Mouse (Mus musculus) lung, postnatal 0 days (tissue): Measurements from ENCODE around the gene Fyb. TPM values are rescaled to one million over a fixed set of nuclear protein-coding genes. Genes with fewer than 3 reads are reported as not detected.

Experiments used
- ATAC-seq: fragments of 200-750 bp; cut with Nextera tagmentation; 2 replicates; pipeline ENCODE4 v1.8.0; 2017; ENCODE audit warnings: moderate library complexity
- DNase-seq: peaks from one replicate; pipeline ENCODE4 v3.0.0-alpha.2; 2016; ENCODE audit warnings: low spot score
- H3K27ac ChIP-seq: fragments of 300-500 bp; sonication (generic); 2 replicates; pipeline ENCODE4 v1.5.1; 2014; ENCODE audit warnings: antibody characterized with exemption, mild to moderate bottlenecking, low read length, mixed read lengths
- H3K27me3 ChIP-seq: fragments of 300-500 bp; sonication (generic); replicated peaks from 2 replicates; pipeline ENCODE4 v1.6.1; 2014; ENCODE audit warnings: low read length, mixed read lengths; ENCODE audit not compliant: insufficient read depth
- H3K36me3 ChIP-seq: fragments of 300-500 bp; sonication (generic); 2 replicates; pipeline ENCODE4 v1.6.1; 2014; ENCODE audit warnings: low read length, mixed read lengths; ENCODE audit not compliant: insufficient read depth
- H3K4me1 ChIP-seq: fragments of 300-500 bp; sonication (generic); 2 replicates; pipeline ENCODE4 v1.6.1; 2014; ENCODE audit warnings: antibody characterized with exemption, low read depth, low read length, mixed read lengths; ENCODE audit not compliant: insufficient read depth
- H3K4me2 ChIP-seq: fragments of 300-500 bp; sonication (generic); replicated peaks from 2 replicates; pipeline ENCODE4 v1.6.1; 2014; ENCODE audit warnings: low read depth, mild to moderate bottlenecking, low read length, moderate library complexity, mixed read lengths
- H3K4me3 ChIP-seq: fragments of 300-500 bp; sonication (generic); 2 replicates; pipeline ENCODE4 v1.5.1; 2014; ENCODE audit warnings: low read depth, low read length
- H3K9ac ChIP-seq: fragments of 300-500 bp; sonication (generic); replicated peaks from 2 replicates; pipeline ENCODE4 v1.6.1; 2014; ENCODE audit warnings: low read depth, mild to moderate bottlenecking
- H3K9me3 ChIP-seq: fragments of 300-500 bp; sonication (generic); 2 replicates; pipeline ENCODE4 v1.6.1; 2016; ENCODE audit warnings: low read length, mixed read lengths
- CTCF ChIP-seq: IDR thresholded peaks from 2 replicates; pipeline ENCODE4 v1.5.1; 2016; ENCODE audit warnings: antibody characterized with exemption, mild to moderate bottlenecking
- EP300 ChIP-seq: IDR thresholded peaks from 2 replicates; pipeline ENCODE4 v1.6.1; 2016; ENCODE audit warnings: antibody characterized with exemption, mild to moderate bottlenecking, control low read depth
- WGBS: fragments of 180-500 bp; shearing (Covaris S2); extraction: QIAGEN DNeasy Blood & Tissue Kit; methylation state at CpG from one replicate; pipeline ENCODE4 v1.1.7; 2014; 5-methylcytosine and 5-hydroxymethylcytosine counted together
- polyA plus RNA-seq: library from polyadenylated mRNA; unstranded; fragments of >200 nt; fragmentation: Nextera tagmentation; extraction: Ambion mirVana; gene quantifications from 2 replicates; pipeline ENCODE4 v1.2.1, GENCODE M21; 2015

Fyb gene
- polyA plus RNA-seq, 1 experiment from 2014 or later, result 7.5 TPM

DNA sequence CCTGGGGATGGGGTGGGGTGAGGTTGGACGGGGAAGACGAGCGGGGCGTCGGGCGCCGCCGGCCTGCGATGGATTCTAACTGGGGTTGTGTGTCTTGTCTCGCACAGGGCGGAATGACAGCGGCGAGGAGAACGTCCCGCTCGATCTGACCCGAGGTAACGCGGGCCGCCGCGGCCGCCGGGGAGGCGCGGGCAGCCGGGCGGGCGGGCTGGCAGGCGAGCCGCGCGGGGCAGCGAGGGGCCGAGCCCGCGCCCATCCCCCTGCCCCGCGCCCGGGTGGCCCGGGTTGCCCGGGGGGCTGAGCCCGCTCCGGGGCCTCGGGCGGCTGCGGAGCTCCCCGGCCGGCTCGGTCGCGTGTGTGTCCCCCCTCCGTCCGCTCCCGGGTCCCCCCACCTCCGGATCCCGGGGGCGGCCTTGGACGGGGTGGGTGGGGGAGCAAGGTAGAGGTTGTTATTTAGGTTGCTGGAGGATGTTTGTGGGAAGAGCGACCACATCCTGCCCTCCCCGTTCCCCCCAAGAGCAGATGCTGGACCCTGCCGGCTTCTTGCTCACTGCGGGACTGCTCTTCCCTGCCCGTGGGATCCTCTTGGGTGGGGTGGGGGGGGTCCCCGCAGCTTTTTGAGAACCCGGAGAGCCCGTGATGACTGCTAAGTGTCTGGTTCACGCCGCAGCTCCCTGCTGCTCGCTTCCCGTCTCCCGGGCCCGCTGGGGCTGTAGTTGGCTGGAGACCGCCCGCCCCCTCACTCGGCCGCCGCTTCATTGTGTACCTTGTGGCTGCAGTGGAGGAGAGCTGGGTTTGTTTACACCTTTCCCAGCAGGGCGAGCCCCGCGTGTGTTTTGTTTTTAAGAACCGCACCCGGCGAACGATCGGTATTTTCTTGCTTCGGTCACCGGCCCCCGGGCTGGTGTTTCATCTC is 186.1 kb downstream of the Fyb start:
- Histone ChIP-seq H3K9ac (peak overlapping the region; percentile 99), H3K9me3 (no peaks in the 10 kb centered on the region), H3K4me3 (peak overlapping the region; percentile 100), H3K4me2 (peak overlapping the region; percentile 91), H3K4me1 (peaks cover 10% of the 10 kb centered on the region; the same call in 1 of the 2 replicates), H3K36me3 (no peaks in the 10 kb centered on the region), H3K27ac (peak overlapping the region; percentile 98), H3K27me3 (no peaks in the 10 kb centered on the region; the same call in 1 of the 2 replicates)
- 2% methylated on average over 60 of the region's 89 CpGs for WGBS
- ATAC-seq (peak; percentile 65), DNase-seq (peak; percentile 58)
- TF ChIP-seq EP300, result no peak
- TF ChIP-seq CTCF, result no peak

DNA sequence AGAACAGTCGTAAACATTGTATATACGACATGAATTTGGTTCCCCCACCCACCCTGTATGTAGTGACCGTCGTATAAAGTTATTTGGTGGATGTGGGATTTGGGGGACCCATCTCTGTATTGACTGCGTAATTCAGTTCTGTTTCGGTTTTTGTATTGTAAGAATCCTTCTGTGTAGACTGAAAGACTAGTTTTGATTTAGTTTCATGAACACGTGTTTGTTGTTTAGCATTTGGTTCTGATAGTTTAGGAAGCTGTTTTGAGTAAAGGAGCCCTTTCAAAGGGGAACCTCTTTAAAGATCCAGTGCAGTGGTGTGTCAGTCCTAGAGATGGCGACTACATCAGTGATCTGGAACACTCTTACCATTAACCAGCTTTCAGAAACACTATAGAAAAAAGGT is 187.0 kb downstream of the Fyb start:
- H3K27ac ChIP-seq, result 0 out of 2 replicates have a peak overlapping the region, but pooled peaks have one; percentile 98
- H3K27me3 ChIP-seq, result no peaks in the 10 kb centered on the region; the same call in 1 of the 2 replicates
- H3K36me3 ChIP-seq, result no peaks in the 10 kb centered on the region
- H3K9ac ChIP-seq, result peak overlapping the region; percentile 99
- DNase-seq (no peak), ATAC-seq (no peak)
- TF ChIP-seq CTCF (no peak), EP300 (no peak)
- WGBS, result 21% methylated on average over 8 of the region's 8 CpGs
- peak overlapping the region; percentile 91 for H3K4me2 ChIP-seq
- no peaks in the 10 kb centered on the region for H3K9me3 ChIP-seq
- peak overlapping the region; percentile 100 for H3K4me3 ChIP-seq
- peaks cover 11% of the 10 kb centered on the region; the same call in 1 of the 2 replicates for H3K4me1 ChIP-seq

- peak; percentile 79 for DNase-seq
- H3K9ac ChIP-seq, result no peak overlapping the region
- H3K27me3 ChIP-seq, result no peaks in the 10 kb centered on the region; the same call in 1 of the 2 replicates
- peak overlapping the region; percentile 91; the same call in 1 of the 2 replicates for H3K4me2 ChIP-seq
- 60% methylated on average over 7 of the region's 7 CpGs for WGBS
- no peak for ATAC-seq
- H3K27ac ChIP-seq, result no peak overlapping the region
- peaks cover 14% of the 10 kb centered on the region; the same call in 1 of the 2 replicates for H3K4me1 ChIP-seq
- no peaks in the 10 kb centered on the region for H3K9me3 ChIP-seq
- H3K4me3 ChIP-seq, result no peak overlapping the region
- TF ChIP-seq CTCF, result no peak
- no peak for TF ChIP-seq EP300
- no peaks in the 10 kb centered on the region for H3K36me3 ChIP-seq
Measured at GRCm38 (mm10) chr15:6710341-6710740, 187.7 kb downstream of the Fyb start.

- Histone ChIP-seq H3K27ac (no peak overlapping the region), H3K9me3 (no peaks in the 10 kb centered on the region), H3K4me2 (no peak overlapping the region), H3K27me3 (no peaks in the 10 kb centered on the region), H3K4me1 (peaks cover 14% of the 10 kb centered on the region; the same call in 1 of the 2 replicates), H3K36me3 (no peaks in the 10 kb centered on the region), H3K9ac (no peak overlapping the region), H3K4me3 (no peak overlapping the region)
- no peak for DNase-seq
- TF ChIP-seq EP300 (no peak), CTCF (no peak)
- 82% methylated on average over 7 of the region's 7 CpGs for WGBS
- no peak for ATAC-seq
Measured at GRCm38 (mm10) chr15:6711226-6711625, 188.6 kb downstream of the Fyb start.

Other genes starting within 250 kb of the Fyb start
- 20.9 and 25.7 TPM in 2 replicates for gene Dab2, start 223.1 kb upstream of the Fyb start, polyA plus RNA-seq
- not detected in 2 replicates for gene C9, start 77.5 kb upstream of the Fyb start, polyA plus RNA-seq
- gene Rictor, start 185.5 kb downstream of the Fyb start, polyA plus RNA-seq, result 35.5 and 43.7 TPM in 2 replicates